Mouse (Mus musculus) intestine, postnatal 0 days (tissue): ENCODE measurements around the gene Sned1. TPM values are rescaled to one million over a fixed set of nuclear protein-coding genes. Genes with fewer than 3 reads are reported as not detected.

Source experiments
- ATAC-seq: fragments of 200-750 bp; cut with Nextera tagmentation; 2 replicates; pipeline ENCODE4 v1.8.0; 2017; ENCODE audit warnings: mild to moderate bottlenecking, moderate TSS enrichment, moderate library complexity
- H3K27ac ChIP-seq: fragments of 300-500 bp; sonication (generic); 2 replicates; pipeline ENCODE4 v1.5.1; 2014; ENCODE audit warnings: mild to moderate bottlenecking, low read depth, low read length, moderate library complexity
- H3K27me3 ChIP-seq: fragments of 300-500 bp; sonication (generic); replicated peaks from 2 replicates; pipeline ENCODE4 v1.6.1; 2014; ENCODE audit warnings: low read length, mixed read lengths; ENCODE audit not compliant: control insufficient read depth, insufficient read depth
- H3K36me3 ChIP-seq: fragments of 300-500 bp; sonication (generic); 2 replicates; pipeline ENCODE4 v1.6.1; 2014; ENCODE audit warnings: mild to moderate bottlenecking, moderate library complexity; ENCODE audit not compliant: control insufficient read depth, insufficient read depth
- H3K4me1 ChIP-seq: fragments of 300-500 bp; sonication (generic); replicated peaks from 2 replicates; pipeline ENCODE4 v1.6.1; 2014; ENCODE audit warnings: antibody characterized with exemption, low read length, mixed read lengths; ENCODE audit not compliant: control insufficient read depth, insufficient read depth
- H3K4me2 ChIP-seq: fragments of 300-500 bp; sonication (generic); replicated peaks from 2 replicates; pipeline ENCODE4 v1.6.1; 2014; ENCODE audit warnings: low read depth, mild to moderate bottlenecking, moderate library complexity
- H3K4me3 ChIP-seq: fragments of 300-500 bp; sonication (generic); 2 replicates; pipeline ENCODE4 v1.5.1; 2014; ENCODE audit warnings: low read depth, low read length
- H3K9ac ChIP-seq: fragments of 300-500 bp; sonication (generic); 2 replicates; pipeline ENCODE4 v1.6.1; 2014; ENCODE audit warnings: mild to moderate bottlenecking, low read depth, low read length
- H3K9me3 ChIP-seq: fragments of 300-500 bp; sonication (generic); 2 replicates; pipeline ENCODE4 v1.6.1; 2016; ENCODE audit warnings: mixed run types; ENCODE audit not compliant: control insufficient read depth
- CTCF ChIP-seq: sonication (generic); IDR thresholded peaks from 2 replicates; pipeline ENCODE4 v1.5.1; 2016; ENCODE audit warnings: low read depth, mild to moderate bottlenecking, control low read depth, antibody characterized with exemption, moderate library complexity
- WGBS: fragments of 180-500 bp; shearing (Covaris S2); extraction: QIAGEN DNeasy Blood & Tissue Kit; methylation state at CpG from one replicate; pipeline ENCODE4 v1.1.7; 2014; 5-methylcytosine and 5-hydroxymethylcytosine counted together
- microRNA-seq: library from miRNA; unstranded; fragments of <30 nt; microRNA quantifications from one replicate; pipeline ENCODE4, GENCODE M21; 2016
- polyA plus RNA-seq: library from polyadenylated mRNA; unstranded; fragments of >200 nt; fragmentation: Nextera tagmentation; extraction: Ambion mirVana; gene quantifications from 2 replicates; pipeline ENCODE4 v1.2.1, GENCODE M21; 2015

Gene Sned1
- polyA plus RNA-seq, 1 experiment from 2014 or later = 0.81 TPM

- TF ChIP-seq CTCF = peak; percentile 67
- H3K4me1 ChIP-seq = no peaks in the 10 kb centered on the region
- H3K27me3 ChIP-seq = no peaks in the 10 kb centered on the region
- peaks cover 22% of the 10 kb centered on the region for H3K36me3 ChIP-seq
- under 1% methylated on average over 39 of the region's 39 CpGs for WGBS
- ATAC-seq = peak; percentile 95
- H3K4me3 ChIP-seq = peak overlapping the region; percentile 88
- peak overlapping the region; percentile 72 for H3K9ac ChIP-seq
- no peaks in the 10 kb centered on the region for H3K9me3 ChIP-seq
- H3K27ac ChIP-seq = peak overlapping the region; percentile 50; the same call in 1 of the 2 replicates
- peak overlapping the region; percentile 90 for H3K4me2 ChIP-seq
These were observed 107.9 kb downstream of the Sned1 start for GRCm38 (mm10) chr1:93343504-93344047.

GRCm38 (mm10) chr1:93347176-93347575 is 111.5 kb downstream of the Sned1 start:
- peaks cover 46% of the 10 kb centered on the region for H3K36me3 ChIP-seq
- H3K9me3 ChIP-seq = no peaks in the 10 kb centered on the region
- WGBS = 88% methylated on average over 5 of the region's 5 CpGs
- no peak overlapping the region for H3K9ac ChIP-seq
- H3K27me3 ChIP-seq = no peaks in the 10 kb centered on the region
- ATAC-seq = no peak
- H3K4me2 ChIP-seq = no peak overlapping the region
- no peak overlapping the region for H3K27ac ChIP-seq
- no peaks in the 10 kb centered on the region for H3K4me1 ChIP-seq
- no peak overlapping the region for H3K4me3 ChIP-seq
- no peak for TF ChIP-seq CTCF

- Histone ChIP-seq H3K27ac (no peak overlapping the region), H3K9ac (no peak overlapping the region), H3K36me3 (peaks cover 60% of the 10 kb centered on the region), H3K9me3 (no peaks in the 10 kb centered on the region), H3K4me3 (no peak overlapping the region), H3K27me3 (no peaks in the 10 kb centered on the region), H3K4me2 (no peak overlapping the region), H3K4me1 (no peaks in the 10 kb centered on the region)
- TF ChIP-seq CTCF = no peak
- WGBS = 59% methylated on average over 4 of the region's 4 CpGs
- no peak for ATAC-seq
These were observed 114.1 kb downstream of the Sned1 start for GRCm38 (mm10) chr1:93349701-93350100.

Small RNA genes lying within 50 kb of the gene (microRNA-seq; reads per million reads assigned to microRNA genes)
- not detected for gene Mir6901
- gene Mir6902 = not detected

Other genes with a start within 250 kb of the Sned1 start
- 0.13 and 0.17 TPM in 2 replicates for gene Aqp12, start 229.5 kb upstream of the Sned1 start, polyA plus RNA-seq
- 7.7 and 8.3 TPM in 2 replicates for gene Kif1a, start 133.9 kb upstream of the Sned1 start, polyA plus RNA-seq
- gene Agxt, start 100.6 kb upstream of the Sned1 start, polyA plus RNA-seq = 3.2 and 3.5 TPM in 2 replicates
- 22.5 and 24.3 TPM in 2 replicates for gene 2310007B03Rik, start 74.9 kb upstream of the Sned1 start, polyA plus RNA-seq
- gene Crocc2, start 67.1 kb upstream of the Sned1 start, polyA plus RNA-seq = 0.04 TPM in 1 of 2 replicates, not detected in the other
- gene Mterf4, start 70.1 kb downstream of the Sned1 start, polyA plus RNA-seq = 7.7 and 9.1 TPM in 2 replicates
- 32.9 and 33.0 TPM in 2 replicates for gene Ppp1r7, start 107.0 kb downstream of the Sned1 start, polyA plus RNA-seq
- gene Pask, start 107.6 kb downstream of the Sned1 start, polyA plus RNA-seq = 2.1 and 2.2 TPM in 2 replicates
- gene Ano7, start 138.1 kb downstream of the Sned1 start, polyA plus RNA-seq = 1.7 TPM in 2 replicates
- gene Hdlbp, start 243.0 kb downstream of the Sned1 start, polyA plus RNA-seq = 170 and 175 TPM in 2 replicates